Mouse (Mus musculus): Measurements from ENCODE around the gene Lmo2. TPM values are rescaled to one million over a fixed set of nuclear protein-coding genes. Genes with fewer than 3 reads are reported as not detected.
"Not testable (repeated sequence)": the region's sequence is repeated elsewhere in the genome, so short reads cannot be mapped to it uniquely, and the experiment has no call there.

Lmo2 gene
- polyA plus RNA-seq, 1 experiment from 2014 or later, result 11.1 TPM

DNA sequence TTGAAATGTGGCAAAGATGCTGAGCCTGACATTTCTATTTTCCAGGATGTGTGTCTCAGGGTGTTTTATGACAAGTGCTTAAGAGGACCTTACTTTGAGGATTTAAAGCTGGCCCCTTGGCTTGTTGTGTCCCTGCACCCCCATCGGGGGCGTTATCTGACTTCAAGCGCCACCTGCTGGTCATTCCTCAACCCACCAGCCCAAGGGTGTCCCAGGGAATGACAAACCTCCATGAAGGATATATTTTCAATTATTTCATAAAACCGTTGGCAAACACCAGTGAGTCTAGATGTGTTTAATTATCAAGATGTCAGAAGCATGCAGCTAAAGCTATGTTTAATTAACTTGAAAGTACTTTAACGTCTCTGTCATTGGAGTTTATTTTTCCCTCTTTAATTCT lies 24.5 kb downstream of the Lmo2 start:
- H3K4me1 ChIP-seq (replicated peaks; ENCODE audit: control insufficient read depth, insufficient read depth, low read length), result no peaks in the 10 kb centered on the region
- ATAC-seq, result no peak
- peak; percentile 90 for TF ChIP-seq CTCF (IDR thresholded peaks at IDR 0.05; ENCODE audit: low read depth)
- no peaks in the 10 kb centered on the region for H3K36me3 ChIP-seq (ENCODE audit: control insufficient read depth, insufficient read depth)
- no peaks in the 10 kb centered on the region for H3K9me3 ChIP-seq (ENCODE audit: control insufficient read depth)
- no peaks in the 10 kb centered on the region for H3K27me3 ChIP-seq (replicated peaks; ENCODE audit: control insufficient read depth, insufficient read depth, low read length)
- no peak overlapping the region for H3K9ac ChIP-seq (ENCODE audit: low read depth, low read length)
- H3K4me2 ChIP-seq (replicated peaks; ENCODE audit: low read depth), result no peak overlapping the region
- H3K4me3 ChIP-seq (ENCODE audit: low read depth, low read length), result no peak overlapping the region
- WGBS, result 7% methylated on average over 5 of the region's 5 CpGs
- H3K27ac ChIP-seq (ENCODE audit: low read depth, low read length), result no peak overlapping the region

GRCm38 (mm10) chr2:103983146-103983545 lies 25.4 kb downstream of the Lmo2 start:
- 88% methylated on average over 10 of the region's 10 CpGs for WGBS
- ATAC-seq, result no peak
- no peaks in the 10 kb centered on the region for H3K9me3 ChIP-seq (ENCODE audit: control insufficient read depth)
- H3K36me3 ChIP-seq (ENCODE audit: control insufficient read depth, insufficient read depth), result no peaks in the 10 kb centered on the region
- H3K9ac ChIP-seq (ENCODE audit: low read depth, low read length), result no peak overlapping the region
- no peak for TF ChIP-seq CTCF (IDR thresholded peaks at IDR 0.05; ENCODE audit: low read depth)
- H3K27ac ChIP-seq (ENCODE audit: low read depth, low read length), result no peak overlapping the region
- H3K4me2 ChIP-seq (replicated peaks; ENCODE audit: low read depth), result no peak overlapping the region
- no peak overlapping the region for H3K4me3 ChIP-seq (ENCODE audit: low read depth, low read length)
- no peaks in the 10 kb centered on the region for H3K4me1 ChIP-seq (replicated peaks; ENCODE audit: control insufficient read depth, insufficient read depth, low read length)
- H3K27me3 ChIP-seq (replicated peaks; ENCODE audit: control insufficient read depth, insufficient read depth, low read length), result no peaks in the 10 kb centered on the region

- 60% methylated on average over 5 of the region's 8 CpGs for WGBS
- H3K4me1 ChIP-seq (replicated peaks; ENCODE audit: control insufficient read depth, insufficient read depth, low read length); H3K27ac ChIP-seq (ENCODE audit: low read depth, low read length); H3K9me3 ChIP-seq (ENCODE audit: control insufficient read depth); H3K9ac ChIP-seq (ENCODE audit: low read depth, low read length); H3K4me3 ChIP-seq (ENCODE audit: low read depth, low read length); H3K27me3 ChIP-seq (replicated peaks; ENCODE audit: control insufficient read depth, insufficient read depth, low read length); ATAC-seq; H3K4me2 ChIP-seq (replicated peaks; ENCODE audit: low read depth); H3K36me3 ChIP-seq (ENCODE audit: control insufficient read depth, insufficient read depth): not testable (repeated sequence)
Observed at GRCm38 (mm10) chr2:103987595-103987994, 29.8 kb downstream of the Lmo2 start.

DNA sequence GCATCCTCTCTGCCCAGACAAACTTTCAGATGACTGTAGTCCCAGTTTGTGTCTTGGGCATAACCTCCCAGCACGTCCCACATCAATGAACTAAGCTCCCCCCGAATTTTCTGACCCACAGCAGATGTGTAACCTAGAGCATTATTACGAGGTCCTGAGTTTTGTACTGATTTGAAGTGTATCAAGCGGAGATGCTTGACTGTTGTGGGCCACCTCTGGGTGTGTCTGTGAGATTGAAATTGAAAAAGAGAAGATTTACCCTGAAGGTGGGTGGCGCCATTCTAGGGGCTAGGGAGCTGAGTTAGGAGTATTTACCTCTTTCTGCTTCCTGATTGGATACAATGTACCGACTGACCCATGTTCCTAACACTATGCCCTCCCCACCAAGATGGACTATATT lies 31.9 kb downstream of the Lmo2 start:
- Histone ChIP-seq H3K9me3 (ENCODE audit: control insufficient read depth) (no peaks in the 10 kb centered on the region), H3K4me3 (ENCODE audit: low read depth, low read length) (no peak overlapping the region), H3K4me1 (replicated peaks; ENCODE audit: control insufficient read depth, insufficient read depth, low read length) (no peaks in the 10 kb centered on the region), H3K27ac (ENCODE audit: low read depth, low read length) (no peak overlapping the region), H3K36me3 (ENCODE audit: control insufficient read depth, insufficient read depth) (no peaks in the 10 kb centered on the region), H3K27me3 (replicated peaks; ENCODE audit: control insufficient read depth, insufficient read depth, low read length) (0 out of 2 replicates have a peak, but pooled peaks cover 3% of the 10 kb centered on the region), H3K9ac (ENCODE audit: low read depth, low read length) (no peak overlapping the region), H3K4me2 (replicated peaks; ENCODE audit: low read depth) (no peak overlapping the region)
- WGBS, result 86% methylated on average over 6 of the region's 6 CpGs
- ATAC-seq, result no peak
- TF ChIP-seq CTCF (IDR thresholded peaks at IDR 0.05; ENCODE audit: low read depth), result no peak

DNA sequence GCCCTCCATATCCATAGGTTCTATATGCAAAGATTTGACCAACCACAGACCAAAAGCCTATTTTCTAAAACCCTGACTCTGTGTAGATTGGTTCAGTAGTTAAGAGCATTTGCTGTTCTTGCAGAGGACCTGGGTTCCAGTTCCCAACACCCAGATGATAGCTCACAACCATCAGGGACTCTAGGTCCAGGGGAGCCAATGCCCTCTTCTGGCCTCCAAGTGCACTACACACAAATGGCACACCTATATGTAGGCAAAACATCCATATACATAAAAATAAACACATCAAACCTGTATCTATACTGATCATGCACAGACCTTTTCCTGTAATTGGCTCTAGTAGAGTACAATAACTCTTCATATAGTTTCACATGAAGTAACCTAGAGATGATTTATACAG lies 33.5 kb downstream of the Lmo2 start:
- Histone ChIP-seq H3K9me3 (ENCODE audit: control insufficient read depth) (no peaks in the 10 kb centered on the region), H3K27me3 (replicated peaks; ENCODE audit: control insufficient read depth, insufficient read depth, low read length) (0 out of 2 replicates have a peak, but pooled peaks cover 3% of the 10 kb centered on the region), H3K4me1 (replicated peaks; ENCODE audit: control insufficient read depth, insufficient read depth, low read length) (no peaks in the 10 kb centered on the region), H3K27ac (ENCODE audit: low read depth, low read length) (no peak overlapping the region), H3K36me3 (ENCODE audit: control insufficient read depth, insufficient read depth) (no peaks in the 10 kb centered on the region), H3K4me3 (ENCODE audit: low read depth, low read length) (no peak overlapping the region), H3K9ac (ENCODE audit: low read depth, low read length) (no peak overlapping the region), H3K4me2 (replicated peaks; ENCODE audit: low read depth) (no peak overlapping the region)
- no peak for ATAC-seq
- TF ChIP-seq CTCF (IDR thresholded peaks at IDR 0.05; ENCODE audit: low read depth), result peak; percentile 29; the same call in 1 of the 2 replicates

- no peak for ATAC-seq
- no peak overlapping the region for H3K27ac ChIP-seq (ENCODE audit: low read depth, low read length)
- H3K4me2 ChIP-seq (replicated peaks; ENCODE audit: low read depth), result no peak overlapping the region
- 61% methylated on average over 9 of the region's 9 CpGs for WGBS
- no peak overlapping the region for H3K4me3 ChIP-seq (ENCODE audit: low read depth, low read length)
- no peak overlapping the region for H3K9ac ChIP-seq (ENCODE audit: low read depth, low read length)
- no peak for TF ChIP-seq CTCF (IDR thresholded peaks at IDR 0.05; ENCODE audit: low read depth)
- H3K9me3 ChIP-seq (ENCODE audit: control insufficient read depth), result no peaks in the 10 kb centered on the region
- no peaks in the 10 kb centered on the region for H3K4me1 ChIP-seq (replicated peaks; ENCODE audit: control insufficient read depth, insufficient read depth, low read length)
- H3K27me3 ChIP-seq (replicated peaks; ENCODE audit: control insufficient read depth, insufficient read depth, low read length), result 0 out of 2 replicates have a peak, but pooled peaks cover 3% of the 10 kb centered on the region
- no peaks in the 10 kb centered on the region for H3K36me3 ChIP-seq (ENCODE audit: control insufficient read depth, insufficient read depth)
Observed at GRCm38 (mm10) chr2:103992162-103992561, 34.4 kb downstream of the Lmo2 start.

Measured in intestine, postnatal 0 days (tissue).